2 mouse cellular contexts compared by ENCODE assay signal in genomic region chr9:88976875-88977274, GRCm38 (mm10). TPM values are rescaled to one million over a fixed set of nuclear protein-coding genes. Genes with fewer than 3 reads are reported as not detected.
"Had no signal": no experiment of that assay in that cellular context is flagged by ENCODE, and none has a peak within 500 bp of the region (broad histone marks: within the 10 kb centered on the region; RNA-seq: fewer than 3 reads in every experiment).

No protein-coding gene starts in this region.

RNA-seq across cellular contexts. Expression of gene Bcl2a1a, which starts 20.2 kb away (rescaled TPM):
- polyA plus RNA-seq: neural tube, embryonic 14.5 days; stomach, embryonic 14.5 days had no signal
